Mouse (Mus musculus) urinary bladder, adult 2 months (tissue): ENCODE measurements around the gene Stat3. TPM values are rescaled to one million over a fixed set of nuclear protein-coding genes. Genes with fewer than 3 reads are reported as not detected.

Experiments used
- DNase-seq: peaks from one replicate; pipeline ENCODE4 v3.0.0; 2022; ENCODE audit warnings: low spot score
- polyA plus RNA-seq: library from polyadenylated mRNA; depleted of rRNA; stranded (reverse); fragments of >200 nt; gene quantifications from 2 replicates; pipeline ENCODE4 v1.2.3, GENCODE M21; 2012; rRNA removed

Stat3 gene
- polyA plus RNA-seq, 1 experiment = 91.2 TPM

GRCm38 (mm10) chr11:100852088-100852487 lies 87.3 kb downstream of the Stat3 start:
- no peak for DNase-seq

GRCm38 (mm10) chr11:100850778-100851528 lies 88.4 kb downstream of the Stat3 start:
- DNase-seq = peak; percentile 63

GRCm38 (mm10) chr11:100850038-100850777 lies 89.1 kb downstream of the Stat3 start, which contains the start of gene Stat5b:
Gene Stat5b, minus strand, starts transcription at chr11:100850724.
- DNase-seq = peak; percentile 76

- DNase-seq = no peak
These were observed 89.8 kb downstream of the Stat3 start for GRCm38 (mm10) chr11:100849456-100850037.

GRCm38 (mm10) chr11:100848789-100849379 lies 90.5 kb downstream of the Stat3 start:
- DNase-seq = peak; percentile 9

- DNase-seq = no peak
These were observed 91.3 kb downstream of the Stat3 start for GRCm38 (mm10) chr11:100848080-100848479.

GRCm38 (mm10) chr11:100847572-100847971 lies 91.8 kb downstream of the Stat3 start:
- DNase-seq = no peak

- no peak for DNase-seq
These were observed 93.5 kb downstream of the Stat3 start for GRCm38 (mm10) chr11:100845793-100846192.

GRCm38 (mm10) chr11:100844121-100844520 lies 95.2 kb downstream of the Stat3 start:
- DNase-seq = no peak

- no peak for DNase-seq
These were observed 96.2 kb downstream of the Stat3 start for GRCm38 (mm10) chr11:100843070-100843669.

GRCm38 (mm10) chr11:100842025-100842424 lies 97.3 kb downstream of the Stat3 start:
- DNase-seq = no peak

GRCm38 (mm10) chr11:100840866-100841265 lies 98.5 kb downstream of the Stat3 start:
- DNase-seq = no peak

- DNase-seq = no peak
These were observed 99.8 kb downstream of the Stat3 start for GRCm38 (mm10) chr11:100839523-100839922.

- DNase-seq = no peak
These were observed 100.4 kb downstream of the Stat3 start for GRCm38 (mm10) chr11:100838894-100839293.

- no peak for DNase-seq
These were observed 102.2 kb downstream of the Stat3 start for GRCm38 (mm10) chr11:100836923-100837702.

Other genes starting within 250 kb of the Stat3 start
- 0.54 and 0.65 TPM in 2 replicates for gene Zfp385c, start 247.1 kb downstream of the Stat3 start, polyA plus RNA-seq
- gene Dhx58, start 235.3 kb downstream of the Stat3 start, polyA plus RNA-seq = 5.6 and 6.5 TPM in 2 replicates
- 28.4 and 30.5 TPM in 2 replicates for gene Kat2a, start 227.1 kb downstream of the Stat3 start, polyA plus RNA-seq
- gene Hspb9, start 225.7 kb downstream of the Stat3 start, polyA plus RNA-seq = 0.11 and 0.37 TPM in 2 replicates
- gene Rab5c, start 201.3 kb downstream of the Stat3 start, polyA plus RNA-seq = 148 and 160 TPM in 2 replicates
- 0.01 and 0.04 TPM in 2 replicates for gene Kcnh4, start 179.6 kb downstream of the Stat3 start, polyA plus RNA-seq
- gene Hcrt, start 176.6 kb downstream of the Stat3 start, polyA plus RNA-seq = 0.15 TPM in 1 of 2 replicates, not detected in the other
- 16.7 and 20.5 TPM in 2 replicates for gene Ghdc, start 168.6 kb downstream of the Stat3 start, polyA plus RNA-seq
- 18.1 and 21.5 TPM in 2 replicates for gene Stat5b, start 88.8 kb downstream of the Stat3 start, polyA plus RNA-seq
- 9.0 and 11.4 TPM in 2 replicates for gene Stat5a, start 80.2 kb downstream of the Stat3 start, polyA plus RNA-seq
- 284 and 420 TPM in 2 replicates for gene Cavin1, start 31.3 kb upstream of the Stat3 start, polyA plus RNA-seq
- 66.9 and 74.1 TPM in 2 replicates for gene Atp6v0a1, start 69.9 kb upstream of the Stat3 start, polyA plus RNA-seq
- 27.2 and 29.0 TPM in 2 replicates for gene Naglu, start 130.5 kb upstream of the Stat3 start, polyA plus RNA-seq
- 0.56 and 0.57 TPM in 2 replicates for gene Hsd17b1, start 138.9 kb upstream of the Stat3 start, polyA plus RNA-seq
- 25.8 and 38.8 TPM in 2 replicates for gene Coasy, start 143.0 kb upstream of the Stat3 start, polyA plus RNA-seq
- gene Mlx, start 147.7 kb upstream of the Stat3 start, polyA plus RNA-seq = 34.1 and 38.0 TPM in 2 replicates
- 7.1 and 7.9 TPM in 2 replicates for gene Psmc3ip, start 155.9 kb upstream of the Stat3 start, polyA plus RNA-seq
- 66.2 and 67.3 TPM in 2 replicates for gene Retreg3, start 180.4 kb upstream of the Stat3 start, polyA plus RNA-seq
- 4.3 and 11.0 TPM in 2 replicates for gene Tubg1, start 180.4 kb upstream of the Stat3 start, polyA plus RNA-seq
- gene Tubg2, start 216.4 kb upstream of the Stat3 start, polyA plus RNA-seq = 3.3 and 5.0 TPM in 2 replicates
- 4.2 and 5.8 TPM in 2 replicates for gene Cntnap1, start 231.0 kb upstream of the Stat3 start, polyA plus RNA-seq
- gene Plekhh3, start 231.8 kb upstream of the Stat3 start, polyA plus RNA-seq = 33.9 and 35.6 TPM in 2 replicates
- 0.19 and 0.21 TPM in 2 replicates for gene Ccr10, start 235.9 kb upstream of the Stat3 start, polyA plus RNA-seq